Mouse (Mus musculus): ENCODE results near the gene Mapk1ip1. TPM values are rescaled to one million over a fixed set of nuclear protein-coding genes. Genes with fewer than 3 reads are reported as not detected.

Gene Mapk1ip1
- polyA plus RNA-seq, 1 experiment from 2014 or later = 16.7 TPM

DNA sequence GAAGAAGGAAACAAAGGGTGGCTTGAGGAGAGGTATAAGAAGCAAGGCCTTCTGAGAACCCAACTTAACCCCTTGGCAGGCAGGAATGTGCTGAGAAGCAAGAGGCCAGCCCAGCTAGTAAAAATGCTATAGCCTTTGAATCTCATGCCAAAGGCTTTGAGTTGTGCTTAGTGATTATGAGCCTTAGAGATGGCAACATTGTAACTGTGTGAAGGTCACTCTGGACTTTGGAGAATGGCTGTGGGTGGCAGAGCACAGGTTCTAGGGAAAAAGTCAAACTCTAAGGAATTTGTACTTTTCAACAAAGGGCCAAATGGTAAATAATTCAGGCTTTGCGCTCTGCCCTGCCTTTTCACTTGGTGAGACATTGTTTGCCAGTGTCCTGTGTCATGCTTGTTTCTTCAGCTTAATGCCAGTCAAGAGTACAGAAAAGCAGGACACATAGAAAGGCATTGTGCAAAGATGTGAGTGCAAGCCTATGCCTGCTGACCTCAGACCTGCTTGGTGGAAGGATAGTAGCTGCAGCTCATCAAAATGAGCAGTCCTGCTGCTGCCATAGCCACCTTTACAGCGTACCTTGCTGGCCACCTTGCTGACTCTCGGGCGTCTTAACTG is 7.5 kb upstream of the Mapk1ip1 start:
- H3K36me3 ChIP-seq = peaks cover 32% of the 10 kb centered on the region
- no peak for ATAC-seq (ENCODE audit: low FRiP score)

GRCm38 (mm10) chr7:138850083-138850482 is 4.0 kb upstream of the Mapk1ip1 start:
- peaks cover 34% of the 10 kb centered on the region for H3K4me1 ChIP-seq
- H3K4me3 ChIP-seq = no peak overlapping the region
- no peak overlapping the region for H3K9ac ChIP-seq
- H3K36me3 ChIP-seq = peaks cover 26% of the 10 kb centered on the region
- ATAC-seq (ENCODE audit: low FRiP score) = no peak
- no peaks in the 10 kb centered on the region for H3K9me3 ChIP-seq (replicated peaks)
- H3K27ac ChIP-seq = no peak overlapping the region
- H3K27me3 ChIP-seq = no peaks in the 10 kb centered on the region
- H3K4me2 ChIP-seq (replicated peaks) = no peak overlapping the region

More for the DNA sequence above, 7.5 kb upstream of the Mapk1ip1 start:
- no peak overlapping the region for H3K4me3 ChIP-seq
- H3K27me3 ChIP-seq = no peaks in the 10 kb centered on the region
- no peaks in the 10 kb centered on the region for H3K9me3 ChIP-seq (replicated peaks)
- H3K4me1 ChIP-seq = peaks cover 15% of the 10 kb centered on the region
- WGBS = 93% methylated on average over 4 of the region's 4 CpGs
- no peak overlapping the region for H3K9ac ChIP-seq
- no peak overlapping the region for H3K4me2 ChIP-seq (replicated peaks)
- no peak overlapping the region for H3K27ac ChIP-seq

DNA sequence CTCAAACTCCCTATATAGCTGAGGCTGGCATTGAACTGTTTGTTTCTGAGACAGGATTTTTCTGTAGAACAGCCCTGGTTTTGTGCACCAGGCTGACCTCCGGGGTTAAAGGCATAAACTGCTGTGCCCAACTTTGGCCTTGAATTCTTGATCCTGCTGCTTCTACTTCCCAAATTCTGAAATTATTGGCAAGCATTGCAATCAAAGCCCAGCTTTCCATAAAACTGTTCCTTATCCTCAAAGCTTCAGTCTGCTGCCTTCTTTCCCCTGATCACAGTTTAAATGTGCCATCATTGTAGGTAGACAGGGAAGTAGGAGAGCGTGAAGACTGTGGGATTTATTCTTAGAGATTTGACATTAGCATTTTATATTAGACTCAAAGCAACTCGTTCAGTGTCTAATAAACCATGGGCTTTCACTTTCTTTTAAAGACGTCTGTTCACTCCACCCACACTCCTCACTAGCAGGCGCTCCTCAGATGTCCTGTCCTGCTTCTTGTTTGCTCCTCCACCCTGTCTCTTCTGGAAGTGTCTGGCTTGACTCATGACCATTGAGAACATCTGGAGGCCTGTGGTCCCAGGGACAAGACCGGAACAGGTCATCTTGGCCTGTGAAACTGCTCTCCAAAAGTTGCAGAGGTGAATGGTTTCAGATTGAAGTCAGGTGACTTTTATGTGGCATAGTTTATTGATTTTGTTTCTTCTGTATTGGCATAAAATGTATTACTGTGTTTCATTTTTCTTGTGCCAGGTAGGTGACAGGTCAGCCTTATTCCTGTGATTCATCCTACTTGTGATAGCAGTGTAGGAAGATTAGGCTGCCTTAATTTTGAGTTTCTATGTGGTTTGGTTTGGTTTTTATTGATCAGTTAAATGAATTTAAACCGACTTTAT is 2.2 kb upstream of the Mapk1ip1 start:
- peak overlapping the region; percentile 93; the same call in 1 of the 2 replicates for H3K4me3 ChIP-seq
- peaks cover 52% of the 10 kb centered on the region for H3K4me1 ChIP-seq
- no peak for ATAC-seq (ENCODE audit: low FRiP score)
- WGBS = 82% methylated on average over 7 of the region's 7 CpGs
- H3K9me3 ChIP-seq (replicated peaks) = no peaks in the 10 kb centered on the region
- H3K9ac ChIP-seq = peak overlapping the region; percentile 95
- peak overlapping the region; percentile 92 for H3K4me2 ChIP-seq (replicated peaks)
- H3K27me3 ChIP-seq = no peaks in the 10 kb centered on the region
- peaks cover 14% of the 10 kb centered on the region for H3K36me3 ChIP-seq
- no peak overlapping the region for H3K27ac ChIP-seq

GRCm38 (mm10) chr7:138847316-138848027 is 1.4 kb upstream of the Mapk1ip1 start:
- ATAC-seq (ENCODE audit: low FRiP score) = no peak
- peak overlapping the region; percentile 93 for H3K4me3 ChIP-seq
- H3K4me2 ChIP-seq (replicated peaks) = peak overlapping the region; percentile 92
- peaks cover 8% of the 10 kb centered on the region; the same call in 1 of the 2 replicates for H3K36me3 ChIP-seq
- H3K27ac ChIP-seq = peak overlapping the region; percentile 94; the same call in 1 of the 2 replicates
- H3K4me1 ChIP-seq = peaks cover 58% of the 10 kb centered on the region
- WGBS = 49% methylated on average over 13 of the region's 13 CpGs
- no peaks in the 10 kb centered on the region for H3K9me3 ChIP-seq (replicated peaks)
- H3K9ac ChIP-seq = peak overlapping the region; percentile 95
- no peaks in the 10 kb centered on the region for H3K27me3 ChIP-seq

- peak overlapping the region; percentile 94 for H3K27ac ChIP-seq
- no peaks in the 10 kb centered on the region for H3K9me3 ChIP-seq (replicated peaks)
- under 1% methylated on average over 57 of the region's 61 CpGs for WGBS
- ATAC-seq (ENCODE audit: low FRiP score) = peak; percentile 84
- H3K36me3 ChIP-seq = peaks cover 3% of the 10 kb centered on the region; the same call in 1 of the 2 replicates
- peak overlapping the region; percentile 93 for H3K4me3 ChIP-seq
- H3K27me3 ChIP-seq = no peaks in the 10 kb centered on the region
- H3K9ac ChIP-seq = peak overlapping the region; percentile 95
- peaks cover 62% of the 10 kb centered on the region for H3K4me1 ChIP-seq
- H3K4me2 ChIP-seq (replicated peaks) = peak overlapping the region; percentile 92
Measured at GRCm38 (mm10) chr7:138846502-138846991, 474 bp upstream of the Mapk1ip1 start.

GRCm38 (mm10) chr7:138845111-138845510 is 962 bp downstream of the Mapk1ip1 start:
- Histone ChIP-seq H3K27me3 (no peaks in the 10 kb centered on the region), H3K4me1 (peaks cover 60% of the 10 kb centered on the region), H3K9me3 (replicated peaks) (no peaks in the 10 kb centered on the region), H3K27ac (peak overlapping the region; percentile 94; the same call in 1 of the 2 replicates), H3K4me2 (replicated peaks) (peak overlapping the region; percentile 72), H3K36me3 (0 out of 2 replicates have a peak, but pooled peaks cover 3% of the 10 kb centered on the region), H3K4me3 (peak overlapping the region; percentile 93), H3K9ac (peak overlapping the region; percentile 95)
- 50% methylated on average over 8 of the region's 8 CpGs for WGBS
- ATAC-seq (ENCODE audit: low FRiP score) = no peak

GRCm38 (mm10) chr7:138843421-138843820 is 2.7 kb downstream of the Mapk1ip1 start:
- no peak overlapping the region for H3K4me2 ChIP-seq (replicated peaks)
- H3K9ac ChIP-seq = no peak overlapping the region
- H3K4me1 ChIP-seq = peaks cover 50% of the 10 kb centered on the region
- H3K36me3 ChIP-seq = 0 out of 2 replicates have a peak, but pooled peaks cover 1% of the 10 kb centered on the region
- no peaks in the 10 kb centered on the region for H3K9me3 ChIP-seq (replicated peaks)
- no peak overlapping the region for H3K4me3 ChIP-seq
- H3K27me3 ChIP-seq = no peaks in the 10 kb centered on the region
- no peak for ATAC-seq (ENCODE audit: low FRiP score)
- WGBS = 87% methylated on average over 4 of the region's 4 CpGs
- H3K27ac ChIP-seq = no peak overlapping the region

DNA sequence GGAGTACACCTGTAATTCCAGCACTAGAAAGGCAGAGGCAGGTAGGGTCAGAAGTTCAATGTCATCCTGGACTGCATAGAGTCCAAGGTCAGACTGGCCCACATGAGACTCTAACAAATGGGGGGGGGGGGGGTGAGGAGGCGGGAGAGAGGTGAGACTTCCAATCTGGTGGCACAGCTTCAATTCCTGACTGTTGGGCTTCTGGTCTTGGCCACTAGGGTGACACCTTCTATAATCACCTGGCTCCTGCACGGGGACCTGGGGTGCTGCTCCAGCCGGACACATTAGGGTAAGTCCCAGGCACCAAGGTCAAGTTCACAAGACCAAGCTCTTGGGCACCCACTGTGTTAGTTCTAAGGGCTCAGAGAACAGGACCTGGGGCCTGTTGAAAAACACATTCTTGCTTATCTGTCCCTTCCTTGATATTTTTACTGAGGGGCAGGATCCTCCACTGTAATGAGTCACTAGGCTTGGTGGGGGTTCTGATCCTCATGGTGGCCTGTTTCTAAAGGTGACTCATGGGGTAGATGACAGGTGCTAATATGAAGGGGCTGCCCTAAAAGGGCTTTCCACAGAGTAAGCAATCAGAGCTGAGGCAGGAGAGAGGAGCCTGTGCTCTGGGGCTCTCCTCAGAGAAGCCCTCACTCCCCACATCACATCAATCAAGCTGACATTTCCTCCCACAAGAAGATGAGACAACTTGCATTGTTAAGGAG is 4.5 kb downstream of the Mapk1ip1 start:
- Histone ChIP-seq H3K9ac (no peak overlapping the region), H3K4me2 (replicated peaks) (no peak overlapping the region)

GRCm38 (mm10) chr7:138840594-138841021 is 5.5 kb downstream of the Mapk1ip1 start:
- Histone ChIP-seq H3K4me3 (no peak overlapping the region), H3K4me1 (peaks cover 36% of the 10 kb centered on the region), H3K36me3 (peaks cover 11% of the 10 kb centered on the region), H3K9me3 (replicated peaks) (no peaks in the 10 kb centered on the region), H3K27me3 (no peaks in the 10 kb centered on the region), H3K27ac (no peak overlapping the region), H3K4me2 (replicated peaks) (no peak overlapping the region), H3K9ac (no peak overlapping the region)
- ATAC-seq (ENCODE audit: low FRiP score) = 0 out of 2 replicates have a peak, but pooled peaks have one; percentile 15
- WGBS = 26% methylated on average over 4 of the region's 4 CpGs

More for the DNA sequence above, 4.5 kb downstream of the Mapk1ip1 start:
- peaks cover 36% of the 10 kb centered on the region for H3K4me1 ChIP-seq
- H3K36me3 ChIP-seq = peaks cover 2% of the 10 kb centered on the region; the same call in 1 of the 2 replicates
- no peak for ATAC-seq (ENCODE audit: low FRiP score)
- no peak overlapping the region for H3K4me3 ChIP-seq
- no peak overlapping the region; the same call in 1 of the 2 replicates for H3K27ac ChIP-seq
- no peaks in the 10 kb centered on the region for H3K9me3 ChIP-seq (replicated peaks)
- WGBS = 65% methylated on average over 3 of the region's 3 CpGs
- H3K27me3 ChIP-seq = no peaks in the 10 kb centered on the region

GRCm38 (mm10) chr7:138835028-138835427 is 11.0 kb downstream of the Mapk1ip1 start:
- Histone ChIP-seq H3K27me3 (no peaks in the 10 kb centered on the region), H3K4me2 (replicated peaks) (no peak overlapping the region), H3K4me1 (no peaks in the 10 kb centered on the region), H3K27ac (no peak overlapping the region), H3K9ac (no peak overlapping the region), H3K9me3 (replicated peaks) (no peaks in the 10 kb centered on the region), H3K36me3 (peaks cover 14% of the 10 kb centered on the region), H3K4me3 (no peak overlapping the region)
- 96% methylated on average over 3 of the region's 3 CpGs for WGBS
- no peak for ATAC-seq (ENCODE audit: low FRiP score)

GRCm38 (mm10) chr7:138827812-138828211 is 18.3 kb downstream of the Mapk1ip1 start:
- 20% methylated on average over 11 of the region's 11 CpGs for WGBS
- no peaks in the 10 kb centered on the region for H3K36me3 ChIP-seq
- no peaks in the 10 kb centered on the region for H3K9me3 ChIP-seq (replicated peaks)
- H3K9ac ChIP-seq = no peak overlapping the region
- no peak for ATAC-seq (ENCODE audit: low FRiP score)
- no peak overlapping the region for H3K4me2 ChIP-seq (replicated peaks)
- no peak overlapping the region for H3K4me3 ChIP-seq
- H3K27ac ChIP-seq = no peak overlapping the region
- no peaks in the 10 kb centered on the region for H3K4me1 ChIP-seq
- no peaks in the 10 kb centered on the region for H3K27me3 ChIP-seq

Data from hindbrain, embryonic 12.5 days (tissue).